Mouse (Mus musculus) heart, adult 8-10 months (tissue): ENCODE measurements around the gene 1110059E24Rik. TPM values are rescaled to one million over a fixed set of nuclear protein-coding genes. Genes with fewer than 3 reads are reported as not detected.

Experiments used
- DNase-seq: peaks from one replicate; pipeline ENCODE4 v3.0.0; 2022; ENCODE audit warnings: low spot score
- total RNA-seq, 4 experiments: library from RNA; stranded (reverse); gene quantifications; 2 replicates each; pipeline ENCODE4 v1.2.4; 2022

Gene 1110059E24Rik
- total RNA-seq, 4 experiments from 2014 or later: 12.5 to 14.2 (median 13.2) TPM

DNA sequence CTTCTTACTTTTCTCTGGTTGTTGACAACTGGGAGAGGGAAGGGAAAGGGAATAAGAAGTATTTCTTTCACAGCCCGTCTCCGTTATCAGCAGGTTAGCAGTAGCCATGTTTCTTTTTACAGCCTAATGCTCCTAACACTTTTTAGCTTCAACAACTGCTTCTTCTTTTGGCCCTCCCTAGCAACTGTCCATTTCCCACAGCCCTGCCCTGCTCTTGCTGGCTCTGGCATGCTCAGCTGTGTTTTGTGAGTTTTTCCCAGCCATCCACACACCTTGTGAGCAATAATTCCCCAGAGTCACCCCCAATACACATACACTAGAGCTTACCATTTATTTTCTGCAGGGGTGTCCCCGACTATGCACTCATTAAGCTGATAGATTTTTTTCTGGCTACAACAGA, 75.3 kb downstream of the 1110059E24Rik start:
- no peak for DNase-seq

DNA sequence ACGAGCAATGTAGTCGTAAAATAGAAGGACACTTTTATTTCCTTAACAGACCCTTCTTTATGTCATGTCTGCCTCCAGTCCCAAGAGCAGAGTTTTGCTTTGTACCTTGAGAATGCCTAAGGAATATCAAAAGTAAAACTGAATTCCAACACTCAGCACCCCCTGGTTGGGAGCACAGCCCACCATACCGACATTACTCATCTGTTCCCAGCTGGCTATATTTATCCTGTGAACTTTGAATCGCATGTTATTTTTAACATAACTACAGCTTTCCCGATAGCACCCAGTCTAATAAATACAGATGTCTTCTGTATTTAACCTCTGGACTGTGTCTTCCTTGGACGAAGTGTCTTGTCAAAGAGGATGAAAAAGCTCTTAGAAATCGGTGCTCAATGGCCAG, 80.8 kb downstream of the 1110059E24Rik start:
- DNase-seq: peak; percentile 13

DNA sequence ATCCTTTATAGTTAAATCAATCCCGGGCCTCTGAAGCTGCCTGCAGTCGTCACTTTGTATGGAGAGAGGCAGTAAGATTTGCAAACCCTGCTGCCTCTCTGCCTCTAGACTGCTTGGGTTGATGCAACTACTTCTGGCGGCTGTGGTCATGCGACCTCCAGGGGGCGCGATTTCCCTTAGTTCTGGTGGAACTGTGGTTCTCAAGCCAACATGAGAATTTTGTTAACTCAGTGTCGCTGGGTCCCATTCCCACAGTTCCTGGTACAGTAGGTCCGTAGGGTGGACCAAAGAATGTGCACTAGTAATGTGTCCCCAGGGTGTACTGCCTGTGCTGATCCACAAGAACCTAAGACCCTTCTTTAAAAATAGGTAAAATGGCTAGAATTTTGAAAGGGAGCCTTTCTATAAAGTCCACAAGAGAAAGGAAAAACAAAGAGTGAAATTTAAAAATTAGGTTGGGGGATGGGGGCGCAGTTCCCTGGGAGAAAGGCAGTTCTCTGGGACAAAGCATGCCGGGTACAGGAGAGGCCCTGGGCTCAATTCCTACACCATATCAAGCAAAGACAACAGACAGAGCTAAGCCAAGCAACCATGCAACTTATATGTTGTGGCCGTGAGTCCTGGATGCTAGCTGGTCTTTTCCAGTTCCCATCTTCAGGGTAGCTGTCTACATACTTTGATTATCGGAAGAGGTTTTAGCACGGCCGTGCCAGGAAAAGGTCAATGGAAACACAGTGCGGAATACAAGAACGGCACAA, 81.4 kb downstream of the 1110059E24Rik start:
- peak; percentile 84 for DNase-seq

DNA sequence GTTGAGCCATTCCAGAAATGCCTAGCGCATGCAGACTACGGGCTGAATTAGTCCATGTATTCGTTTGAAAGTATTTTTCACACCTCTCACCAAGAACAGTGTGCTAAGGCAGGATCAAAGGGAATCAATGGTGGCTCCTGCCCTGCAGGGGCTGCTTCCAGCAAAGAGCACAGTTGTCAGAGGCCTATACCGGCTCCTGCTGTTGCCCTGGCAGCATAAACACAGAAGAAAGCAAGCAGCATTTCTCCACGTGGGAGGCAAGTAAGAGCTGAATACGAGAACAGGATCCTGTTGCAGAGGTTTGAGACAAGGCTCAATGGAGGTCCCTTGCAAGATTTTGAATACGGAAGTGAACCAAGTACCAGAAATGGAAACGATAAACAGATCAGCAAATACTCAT, 82.0 kb downstream of the 1110059E24Rik start:
- DNase-seq: no peak

GRCm38 (mm10) chr19:21568528-21569185, 84.1 kb downstream of the 1110059E24Rik start:
- DNase-seq: no peak

DNA sequence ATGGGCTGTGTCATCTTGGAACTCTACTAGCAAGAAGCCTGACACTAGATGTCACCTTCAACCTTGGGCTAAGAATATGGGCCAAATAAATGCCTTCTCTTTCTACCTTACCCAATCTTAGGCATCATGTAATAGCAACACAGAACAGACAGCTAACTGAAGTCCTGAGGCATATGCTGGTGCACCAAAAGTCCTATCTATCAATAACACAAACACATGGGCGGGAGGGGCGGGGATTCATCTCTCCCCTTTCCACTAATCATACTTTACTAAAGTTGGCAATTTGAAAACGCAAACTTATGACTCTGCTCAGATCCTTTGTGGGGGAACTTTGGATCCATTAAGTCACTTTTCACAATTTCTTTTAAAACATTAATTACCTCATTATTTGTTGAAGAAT, 84.8 kb downstream of the 1110059E24Rik start:
- DNase-seq: no peak

GRCm38 (mm10) chr19:21566484-21566883, 86.3 kb downstream of the 1110059E24Rik start:
- no peak for DNase-seq

GRCm38 (mm10) chr19:21564461-21564797, 88.3 kb downstream of the 1110059E24Rik start:
- no peak for DNase-seq

DNA sequence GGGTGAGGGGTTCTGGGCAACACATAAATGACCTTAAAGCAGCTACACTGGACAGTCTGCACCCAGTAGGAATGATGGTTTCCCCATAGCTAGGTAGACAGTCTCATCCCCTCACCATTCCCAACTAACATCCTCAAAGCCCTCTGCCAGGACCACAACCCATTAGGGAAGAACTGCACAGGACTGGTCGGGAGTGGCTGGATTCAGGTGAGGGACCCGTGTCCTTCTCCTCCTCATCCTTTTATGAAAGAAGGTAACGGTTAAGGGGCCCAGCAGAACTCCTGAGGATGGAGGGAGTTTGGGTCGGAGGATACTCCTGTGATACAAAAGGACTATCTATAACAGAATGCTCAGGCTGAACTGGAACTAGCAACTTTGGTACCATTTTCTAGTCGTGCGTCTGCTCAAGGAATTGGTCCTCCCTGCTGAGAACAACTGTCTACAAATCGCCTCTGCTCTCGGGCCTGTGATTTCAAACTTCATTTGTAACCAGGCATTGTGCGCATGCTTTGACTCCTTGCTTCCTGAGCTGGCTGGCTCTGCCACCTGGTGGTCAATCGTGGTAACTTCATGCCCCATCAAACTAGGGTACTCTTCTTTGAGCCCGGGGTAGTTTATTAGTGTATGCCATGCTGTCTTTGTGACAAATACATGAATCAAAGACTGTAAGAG, 88.9 kb downstream of the 1110059E24Rik start:
- DNase-seq: peak; percentile 76

GRCm38 (mm10) chr19:21562996-21563395, 89.8 kb downstream of the 1110059E24Rik start:
- no peak for DNase-seq

- DNase-seq: no peak
Measured at GRCm38 (mm10) chr19:21552801-21553200, 100.0 kb downstream of the 1110059E24Rik start.

GRCm38 (mm10) chr19:21551921-21552536, 100.7 kb downstream of the 1110059E24Rik start:
- DNase-seq: no peak

GRCm38 (mm10) chr19:21549713-21550112, 103.1 kb downstream of the 1110059E24Rik start:
- DNase-seq: no peak

DNA sequence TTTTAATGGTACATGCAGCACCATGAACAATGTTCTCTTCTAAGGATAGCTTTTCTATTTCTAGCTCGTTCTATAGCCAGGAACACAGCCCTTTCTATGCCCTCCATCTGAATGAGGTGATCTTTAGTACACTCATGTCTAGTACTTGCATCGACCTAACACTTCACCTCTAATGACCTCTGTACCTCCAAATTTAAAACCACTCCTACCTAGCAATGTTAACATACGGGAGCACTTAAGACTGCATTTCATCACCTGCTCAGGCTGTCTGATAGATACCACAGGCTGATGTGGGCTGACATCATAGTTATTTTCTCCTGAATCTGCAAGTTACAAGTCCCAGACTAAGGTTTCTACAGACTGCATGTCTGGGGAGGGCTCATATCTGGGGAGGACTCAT, 103.8 kb downstream of the 1110059E24Rik start:
- DNase-seq: no peak

DNA sequence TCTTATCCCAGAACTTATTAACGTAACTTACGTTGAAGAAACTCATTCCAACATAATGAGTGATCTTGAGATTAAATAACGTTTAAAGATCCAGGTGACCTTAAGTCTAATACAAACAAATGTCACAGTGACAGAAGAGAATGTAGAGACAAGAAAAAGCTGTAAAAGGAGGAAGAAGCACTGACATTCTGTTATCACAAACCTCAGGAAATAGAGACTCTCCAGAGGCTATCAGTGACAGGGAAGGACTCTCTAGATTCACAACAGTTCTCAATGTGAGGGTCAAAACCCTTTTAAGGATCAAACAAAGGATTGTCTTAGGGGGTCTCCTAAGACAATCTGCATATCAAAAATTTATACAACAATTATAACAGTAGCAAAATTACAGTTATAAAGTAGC, 115.7 kb downstream of the 1110059E24Rik start:
- no peak for DNase-seq

Other genes starting within 250 kb of the 1110059E24Rik start
- gene Gda, start 179.5 kb downstream of the 1110059E24Rik start, total RNA-seq: 10 to 100 TPM; 14.2 to 25.5 (median 15.2) TPM
- gene Abhd17b, start 209 bp upstream of the 1110059E24Rik start, total RNA-seq: 10 to 100 TPM in 3 of 4 experiments, 1 to 10 TPM in 1; 9.4 to 11.2 (median 11.0) TPM
- 10 to 100 TPM; 10.2 to 11.5 (median 10.8) TPM for gene Cemip2, start 125.4 kb upstream of the 1110059E24Rik start, total RNA-seq